Mouse (Mus musculus) hindbrain, embryonic 16.5 days (tissue): ENCODE measurements around the gene Kazn. TPM values are rescaled to one million over a fixed set of nuclear protein-coding genes. Genes with fewer than 3 reads are reported as not detected.

Experiments
- ATAC-seq: fragments of 200-750 bp; cut with Nextera tagmentation; 2 replicates; pipeline ENCODE4 v1.8.0; 2017; ENCODE audit warnings: moderate TSS enrichment, moderate library complexity
- H3K27ac ChIP-seq: fragments of 300-500 bp; sonication (generic); 2 replicates; pipeline ENCODE4 v1.5.1; 2014; ENCODE audit warnings: low read depth, mild to moderate bottlenecking, control low read depth, low read length, moderate library complexity
- H3K27me3 ChIP-seq: fragments of 300-500 bp; sonication (generic); replicated peaks from 2 replicates; pipeline ENCODE4 v1.6.1; 2014; ENCODE audit warnings: low read length; ENCODE audit not compliant: control insufficient read depth, insufficient read depth
- H3K36me3 ChIP-seq: fragments of 300-500 bp; sonication (generic); 2 replicates; pipeline ENCODE4 v1.6.1; 2014; ENCODE audit warnings: mild to moderate bottlenecking, low read length, moderate library complexity, mixed read lengths; ENCODE audit not compliant: control insufficient read depth, insufficient read depth
- H3K4me1 ChIP-seq: fragments of 300-500 bp; sonication (generic); 2 replicates; pipeline ENCODE4 v1.6.1; 2014; ENCODE audit warnings: low read depth, low read length; ENCODE audit not compliant: control insufficient read depth, insufficient read depth
- H3K4me2 ChIP-seq: fragments of 300-500 bp; sonication (generic); 2 replicates; pipeline ENCODE4 v1.6.1; 2014; ENCODE audit warnings: mild to moderate bottlenecking, low read length, control low read depth, moderate library complexity
- H3K4me3 ChIP-seq: fragments of 300-500 bp; sonication (generic); 2 replicates; pipeline ENCODE4 v1.5.1; 2014; ENCODE audit warnings: mild to moderate bottlenecking, low read length, control low read depth, moderate library complexity
- H3K9ac ChIP-seq: fragments of 300-500 bp; sonication (generic); 2 replicates; pipeline ENCODE4 v1.6.1; 2014; ENCODE audit warnings: low read depth, mild to moderate bottlenecking, control low read depth, low read length, moderate library complexity
- H3K9me3 ChIP-seq: fragments of 300-500 bp; sonication (generic); 2 replicates; pipeline ENCODE4 v1.6.1; 2014; ENCODE audit warnings: mild to moderate bottlenecking, low read length, moderate library complexity; ENCODE audit not compliant: control insufficient read depth
- WGBS: fragments of 180-500 bp; shearing (Covaris S2); extraction: QIAGEN DNeasy Blood & Tissue Kit; methylation state at CpG from one replicate; pipeline ENCODE4 v1.1.7; 2014; 5-methylcytosine and 5-hydroxymethylcytosine counted together
- polyA plus RNA-seq: library from polyadenylated mRNA; unstranded; fragments of >200 nt; fragmentation: Nextera tagmentation; extraction: Ambion mirVana; gene quantifications from 2 replicates; pipeline ENCODE4 v1.2.1, GENCODE M21; 2015

The Kazn gene
- polyA plus RNA-seq, 1 experiment from 2014 or later = 26.4 TPM

GRCm38 (mm10) chr4:142079629-142080486, 159.3 kb downstream of the Kazn start:
- Histone ChIP-seq H3K9ac (no peak overlapping the region), H3K4me3 (no peak overlapping the region), H3K36me3 (no peaks in the 10 kb centered on the region), H3K4me1 (peaks cover 28% of the 10 kb centered on the region), H3K27ac (no peak overlapping the region), H3K27me3 (peaks cover 13% of the 10 kb centered on the region), H3K9me3 (no peaks in the 10 kb centered on the region), H3K4me2 (no peak overlapping the region)
- no peak for ATAC-seq
- WGBS = 83% methylated on average over 14 of the region's 14 CpGs

- peaks cover 12% of the 10 kb centered on the region for H3K4me1 ChIP-seq
- H3K4me3 ChIP-seq = no peak overlapping the region
- H3K27me3 ChIP-seq = 0 out of 2 replicates have a peak, but pooled peaks cover 2% of the 10 kb centered on the region
- ATAC-seq = peak; percentile 34; the same call in 1 of the 2 replicates
- H3K36me3 ChIP-seq = no peaks in the 10 kb centered on the region
- no peaks in the 10 kb centered on the region for H3K9me3 ChIP-seq
- peak overlapping the region; percentile 47; the same call in 1 of the 2 replicates for H3K27ac ChIP-seq
- H3K9ac ChIP-seq = no peak overlapping the region
- H3K4me2 ChIP-seq = peak overlapping the region; percentile 29
- WGBS = 43% methylated on average over 18 of the region's 18 CpGs
Measured at GRCm38 (mm10) chr4:142077572-142078271, 161.5 kb downstream of the Kazn start.

DNA sequence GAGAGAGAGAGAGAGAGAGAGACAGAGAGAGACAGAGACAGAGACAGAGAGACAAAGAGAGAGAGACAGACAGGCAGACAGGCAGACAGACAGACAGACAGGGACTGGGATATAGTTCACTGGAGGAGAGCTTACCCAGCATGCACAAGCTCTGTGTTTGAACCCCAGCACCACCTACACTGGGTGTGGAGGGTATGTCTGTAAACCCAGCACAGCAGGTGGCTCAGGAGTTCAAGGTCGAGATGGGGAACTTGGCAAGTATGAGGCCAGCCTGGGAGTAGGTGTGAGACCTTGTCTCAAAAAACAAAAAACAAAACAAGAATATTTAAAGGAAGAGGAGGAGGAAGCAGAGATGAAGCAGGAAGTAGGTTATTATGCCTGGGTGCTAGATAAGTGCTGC, 162.3 kb downstream of the Kazn start:
- H3K9ac ChIP-seq = no peak overlapping the region
- ATAC-seq = no peak
- H3K4me1 ChIP-seq = peaks cover 12% of the 10 kb centered on the region
- no peak overlapping the region for H3K27ac ChIP-seq
- H3K9me3 ChIP-seq = no peaks in the 10 kb centered on the region
- no peaks in the 10 kb centered on the region for H3K36me3 ChIP-seq
- H3K4me2 ChIP-seq = no peak overlapping the region
- H3K27me3 ChIP-seq = no peaks in the 10 kb centered on the region
- 45% methylated on average over 1 of the region's 1 CpGs for WGBS
- no peak overlapping the region for H3K4me3 ChIP-seq

DNA sequence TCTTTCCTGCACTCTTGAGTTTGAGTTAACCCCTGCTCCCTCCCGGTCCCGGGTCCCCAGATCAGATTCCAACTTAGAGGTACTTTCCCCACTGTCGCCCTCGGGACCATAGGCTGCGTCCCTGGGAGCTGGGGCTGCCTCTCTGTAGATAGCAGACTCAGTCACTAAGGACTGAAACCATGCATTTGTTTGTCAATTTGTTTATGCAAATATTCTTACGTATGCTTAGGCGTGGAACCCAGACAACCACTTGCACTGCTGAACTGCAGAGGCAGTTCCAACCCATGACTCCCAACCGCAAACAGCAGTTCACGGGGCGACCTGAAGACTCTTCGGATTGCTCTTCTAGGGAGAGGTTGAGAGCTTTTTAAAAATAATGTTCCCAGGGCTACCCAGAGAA, 163.3 kb downstream of the Kazn start:
- Histone ChIP-seq H3K9ac (no peak overlapping the region), H3K4me1 (peaks cover 16% of the 10 kb centered on the region), H3K4me2 (no peak overlapping the region), H3K27me3 (no peaks in the 10 kb centered on the region), H3K9me3 (no peaks in the 10 kb centered on the region), H3K36me3 (no peaks in the 10 kb centered on the region), H3K27ac (no peak overlapping the region), H3K4me3 (no peak overlapping the region)
- ATAC-seq = no peak
- 90% methylated on average over 11 of the region's 11 CpGs for WGBS

GRCm38 (mm10) chr4:142074060-142074732, 165.0 kb downstream of the Kazn start:
- Histone ChIP-seq H3K9me3 (no peaks in the 10 kb centered on the region), H3K4me1 (peaks cover 15% of the 10 kb centered on the region), H3K27me3 (peaks cover 4% of the 10 kb centered on the region; the same call in 1 of the 2 replicates), H3K4me2 (no peak overlapping the region), H3K9ac (no peak overlapping the region), H3K36me3 (no peaks in the 10 kb centered on the region), H3K27ac (no peak overlapping the region), H3K4me3 (no peak overlapping the region)
- 60% methylated on average over 13 of the region's 13 CpGs for WGBS
- ATAC-seq = no peak

DNA sequence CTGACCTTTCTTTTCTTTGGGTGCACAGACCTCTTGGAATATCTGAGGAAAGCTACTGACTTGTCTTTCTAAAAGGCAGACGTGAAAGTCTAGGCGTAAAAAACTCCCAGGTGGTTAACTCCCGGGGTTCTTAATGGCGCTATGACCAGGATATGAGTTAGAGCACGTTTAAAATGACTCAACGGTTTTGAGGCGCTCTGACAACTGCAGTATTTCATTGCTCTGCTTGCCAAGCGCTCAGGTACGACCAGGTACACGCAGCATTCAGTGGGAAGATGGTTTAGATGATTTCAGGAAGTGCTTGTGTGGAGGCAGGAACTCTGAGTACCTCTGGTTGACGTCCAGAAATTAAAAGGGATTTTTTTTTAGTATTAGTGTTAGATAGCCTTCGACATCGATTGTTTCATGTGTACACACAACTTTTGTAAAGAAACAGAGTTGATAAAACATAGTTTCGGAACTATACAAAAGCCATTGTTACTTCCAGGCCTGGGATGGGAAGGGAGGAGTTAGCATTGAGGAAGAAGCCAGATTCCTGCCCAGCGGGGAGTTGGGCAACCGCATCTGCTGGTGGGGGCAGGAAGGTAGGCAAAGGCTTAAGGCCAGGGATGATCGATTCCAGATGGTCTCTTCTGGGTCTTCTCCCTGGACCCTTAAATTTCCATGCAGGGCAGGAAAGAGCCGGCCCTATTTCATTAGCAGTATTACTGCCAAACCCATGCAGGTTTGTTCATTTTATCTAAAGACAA, 167.8 kb downstream of the Kazn start:
- no peaks in the 10 kb centered on the region for H3K9me3 ChIP-seq
- H3K27ac ChIP-seq = no peak overlapping the region
- no peaks in the 10 kb centered on the region for H3K36me3 ChIP-seq
- ATAC-seq = no peak
- 17% methylated on average over 18 of the region's 18 CpGs for WGBS
- H3K4me2 ChIP-seq = no peak overlapping the region
- H3K27me3 ChIP-seq = peaks cover 4% of the 10 kb centered on the region; the same call in 1 of the 2 replicates
- peaks cover 14% of the 10 kb centered on the region for H3K4me1 ChIP-seq
- H3K9ac ChIP-seq = no peak overlapping the region
- no peak overlapping the region for H3K4me3 ChIP-seq

DNA sequence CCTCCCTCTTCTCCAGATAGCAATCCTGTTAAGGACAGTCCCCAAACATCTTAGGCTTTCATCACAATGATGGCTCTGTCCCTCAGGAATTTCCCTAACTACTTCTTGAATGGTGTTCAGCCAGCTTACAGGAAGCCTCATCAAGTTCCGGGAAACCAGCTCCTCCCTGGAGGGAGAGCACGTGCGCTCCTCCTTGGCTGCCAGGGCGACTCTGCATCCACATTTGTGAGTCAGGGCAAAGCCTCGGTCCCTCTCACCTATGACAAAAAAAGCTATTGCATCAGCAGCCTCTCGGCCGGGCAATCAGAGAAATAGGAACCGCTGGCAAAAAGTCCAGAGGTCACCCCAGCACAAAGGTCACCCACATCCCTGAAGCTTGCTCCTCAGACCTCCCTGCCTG, 168.4 kb downstream of the Kazn start:
- no peak overlapping the region for H3K4me2 ChIP-seq
- no peaks in the 10 kb centered on the region for H3K36me3 ChIP-seq
- H3K4me3 ChIP-seq = no peak overlapping the region
- H3K27me3 ChIP-seq = peaks cover 4% of the 10 kb centered on the region; the same call in 1 of the 2 replicates
- peaks cover 17% of the 10 kb centered on the region for H3K4me1 ChIP-seq
- H3K9ac ChIP-seq = no peak overlapping the region
- no peaks in the 10 kb centered on the region for H3K9me3 ChIP-seq
- WGBS = 18% methylated on average over 8 of the region's 8 CpGs
- H3K27ac ChIP-seq = no peak overlapping the region
- ATAC-seq = no peak

- Histone ChIP-seq H3K9me3 (no peaks in the 10 kb centered on the region), H3K27me3 (peaks cover 4% of the 10 kb centered on the region; the same call in 1 of the 2 replicates), H3K4me2 (no peak overlapping the region), H3K4me1 (peaks cover 17% of the 10 kb centered on the region), H3K4me3 (no peak overlapping the region), H3K27ac (no peak overlapping the region), H3K36me3 (no peaks in the 10 kb centered on the region), H3K9ac (no peak overlapping the region)
- 28% methylated on average over 18 of the region's 18 CpGs for WGBS
- ATAC-seq = no peak
Measured at GRCm38 (mm10) chr4:142068899-142069812, 170.0 kb downstream of the Kazn start.
